Mouse (Mus musculus) lung, adult 2 months (tissue): Measurements from ENCODE around the gene Olfr372.

Experiments used
- CTCF ChIP-seq: fragments of 200-500 bp; IDR thresholded peaks from 2 replicates; pipeline ENCODE4 v1.5.1; 2011; ENCODE audit warnings: mild to moderate bottlenecking, low read length, control low read depth; ENCODE audit not compliant: insufficient read depth
- POLR2A ChIP-seq: fragments of 200-500 bp; IDR thresholded peaks from 2 replicates; pipeline ENCODE4 v1.6.1; 2011; ENCODE audit warnings: low read depth, mild to moderate bottlenecking, control low read depth, low read length, borderline replicate concordance; ENCODE audit errors: extremely low read depth

- TF ChIP-seq POLR2A (no peak), CTCF (no peak)
Measured at GRCm38 (mm10) chr8:72019816-72020215, 21.2 kb upstream of the Olfr372 start.
